Mouse (Mus musculus) E14TG2a.4 (cell line): ENCODE measurements around the gene Magi1.

Experiments
- H3K27me3 ChIP-seq: 2 replicates; pipeline ENCODE4 v1.6.1; 2014; ENCODE audit warnings: low read length, control low read depth; ENCODE audit not compliant: insufficient read depth
- H3K36me3 ChIP-seq: 2 replicates; pipeline ENCODE4 v1.6.1; 2014; ENCODE audit warnings: low read length, control low read depth; ENCODE audit not compliant: insufficient read depth
- H3K4me1 ChIP-seq: replicated peaks from 2 replicates; pipeline ENCODE4 v1.6.1; 2014; ENCODE audit warnings: low read depth, low read length, control low read depth
- H3K4me3 ChIP-seq: replicated peaks from 2 replicates; pipeline ENCODE4 v1.5.1; 2014; ENCODE audit warnings: mild to moderate bottlenecking, low read length
- H3K9me3 ChIP-seq: 2 replicates; pipeline ENCODE4 v1.6.1; 2014; ENCODE audit warnings: low read length, control low read depth
- CTCF ChIP-seq: conservative IDR thresholded peaks from 2 replicates; pipeline ENCODE4 v1.5.1; 2014; ENCODE audit warnings: low read length
- NANOG ChIP-seq: IDR thresholded peaks from 2 replicates; pipeline ENCODE4 v1.6.1; 2014; ENCODE audit warnings: borderline replicate concordance, low read length, mixed read lengths
- POU5F1 ChIP-seq: IDR thresholded peaks from 2 replicates; pipeline ENCODE4 v1.6.1; 2014; ENCODE audit warnings: low read length, borderline replicate concordance

Magi1 gene

DNA sequence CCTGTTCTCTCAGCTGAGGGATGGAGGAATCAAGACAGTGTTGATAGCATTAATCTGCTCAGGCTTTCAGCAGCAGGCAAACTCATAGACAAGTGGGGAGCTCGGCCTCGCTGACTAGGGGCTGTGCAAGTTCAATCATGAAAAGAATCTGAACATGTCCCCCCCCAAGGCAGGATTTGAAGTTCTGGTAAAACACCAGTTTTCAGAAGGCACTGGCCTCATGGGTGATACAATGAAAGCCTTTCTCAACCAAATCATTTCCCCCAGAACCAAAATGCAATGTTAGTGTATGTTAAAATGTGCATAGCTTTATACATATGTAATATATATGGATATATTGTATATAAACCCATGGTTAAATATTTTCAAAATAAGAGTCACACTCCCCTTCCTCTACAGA lies 372.3 kb downstream of the Magi1 start:
- TF ChIP-seq CTCF (no peak), NANOG (no peak), POU5F1 (no peak)
- H3K36me3 ChIP-seq, result no peaks in the 10 kb centered on the region
- H3K9me3 ChIP-seq, result no peaks in the 10 kb centered on the region
- H3K4me3 ChIP-seq, result peak overlapping the region; percentile 81
- H3K4me1 ChIP-seq, result peaks cover 49% of the 10 kb centered on the region
- H3K27me3 ChIP-seq, result no peaks in the 10 kb centered on the region

DNA sequence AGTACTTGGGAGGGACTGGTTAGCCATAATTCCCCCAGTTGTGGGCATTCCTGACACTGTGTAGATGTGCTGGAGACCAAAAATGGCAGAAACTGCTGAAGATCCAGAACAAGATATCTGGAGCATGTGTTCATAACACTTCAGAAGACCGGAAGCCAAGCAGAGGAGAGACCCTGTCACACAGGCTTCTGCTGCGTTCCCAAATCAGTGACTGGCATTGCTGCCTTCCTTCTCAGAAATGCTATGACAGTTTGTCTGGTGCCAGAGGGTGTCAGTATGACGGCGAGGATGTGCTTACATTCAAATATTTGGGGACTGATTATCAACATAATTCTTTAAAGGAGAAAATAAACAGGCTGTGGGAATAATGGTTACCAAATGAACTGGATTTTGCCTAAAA lies 373.7 kb downstream of the Magi1 start:
- Histone ChIP-seq H3K9me3 (no peaks in the 10 kb centered on the region), H3K36me3 (no peaks in the 10 kb centered on the region), H3K4me3 (no peak overlapping the region), H3K27me3 (no peaks in the 10 kb centered on the region), H3K4me1 (peaks cover 48% of the 10 kb centered on the region)
- TF ChIP-seq CTCF, result no peak
- no peak for TF ChIP-seq POU5F1
- TF ChIP-seq NANOG, result no peak

DNA sequence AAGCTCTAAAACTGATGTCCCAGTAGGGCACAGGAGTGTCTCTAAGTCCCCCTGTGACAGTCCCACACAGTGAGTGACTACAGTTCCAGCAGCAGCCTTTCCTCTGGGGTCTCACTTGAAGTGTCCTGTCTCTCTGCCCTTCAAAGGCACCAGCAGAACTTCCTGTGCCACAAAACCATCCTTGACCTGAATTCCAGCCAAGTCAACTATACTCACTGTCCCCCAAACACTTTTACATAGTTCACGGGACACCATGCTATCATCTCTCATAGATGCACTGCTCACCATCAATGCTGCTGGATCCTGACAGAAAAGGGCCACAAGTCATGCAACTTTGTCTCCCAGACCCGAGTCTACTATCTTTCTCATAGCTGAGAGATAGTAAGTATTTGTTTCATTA lies 378.7 kb downstream of the Magi1 start:
- Histone ChIP-seq H3K4me1 (peaks cover 4% of the 10 kb centered on the region), H3K36me3 (no peaks in the 10 kb centered on the region), H3K9me3 (no peaks in the 10 kb centered on the region), H3K4me3 (no peak overlapping the region), H3K27me3 (no peaks in the 10 kb centered on the region)
- TF ChIP-seq NANOG (no peak), CTCF (no peak), POU5F1 (no peak)

DNA sequence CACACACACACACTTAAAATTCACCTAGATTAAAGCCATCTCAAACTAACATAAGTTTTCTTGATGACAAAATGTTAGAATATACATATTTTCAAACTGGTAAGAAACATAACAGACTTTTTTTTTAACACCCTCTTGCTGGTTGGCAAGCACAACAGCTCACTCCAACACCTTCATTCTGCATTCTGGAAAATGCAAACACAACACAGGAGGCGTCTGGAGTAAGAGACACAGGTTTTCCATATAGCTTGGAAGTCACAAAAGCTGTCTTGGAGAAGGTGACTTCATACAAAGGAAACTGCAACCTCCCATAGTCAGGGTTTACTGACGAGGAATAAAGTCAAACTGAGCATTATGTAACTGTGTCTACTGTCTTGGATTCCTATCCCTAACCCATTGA lies 381.5 kb downstream of the Magi1 start:
- Histone ChIP-seq H3K9me3 (no peaks in the 10 kb centered on the region), H3K27me3 (no peaks in the 10 kb centered on the region), H3K4me1 (peaks cover 6% of the 10 kb centered on the region; the same call in 1 of the 2 replicates), H3K36me3 (no peaks in the 10 kb centered on the region), H3K4me3 (no peak overlapping the region)
- no peak for TF ChIP-seq POU5F1
- no peak for TF ChIP-seq CTCF
- TF ChIP-seq NANOG, result no peak

DNA sequence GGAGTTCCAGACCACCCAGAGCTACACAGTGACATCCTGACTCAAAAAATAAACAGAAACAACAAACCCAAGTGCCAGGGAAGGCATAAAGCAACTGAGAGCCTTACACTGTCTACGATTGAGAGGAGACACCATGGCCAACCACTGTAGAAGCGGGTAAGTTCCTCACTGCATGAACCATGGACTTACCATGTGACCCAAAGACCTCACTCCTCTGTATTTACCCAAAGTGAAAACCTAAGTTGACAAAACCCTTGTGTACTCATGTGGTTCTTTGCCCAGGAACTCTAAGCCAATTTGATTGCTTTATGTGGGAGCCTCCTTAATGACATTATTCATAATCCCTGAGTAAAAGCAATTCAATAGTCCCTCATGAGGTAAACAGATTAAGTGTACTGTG lies 382.3 kb downstream of the Magi1 start:
- peaks cover 7% of the 10 kb centered on the region; the same call in 1 of the 2 replicates for H3K4me1 ChIP-seq
- H3K36me3 ChIP-seq, result no peaks in the 10 kb centered on the region
- no peaks in the 10 kb centered on the region for H3K27me3 ChIP-seq
- H3K4me3 ChIP-seq, result no peak overlapping the region
- no peaks in the 10 kb centered on the region for H3K9me3 ChIP-seq
- no peak for TF ChIP-seq NANOG
- TF ChIP-seq POU5F1, result no peak
- TF ChIP-seq CTCF, result no peak

DNA sequence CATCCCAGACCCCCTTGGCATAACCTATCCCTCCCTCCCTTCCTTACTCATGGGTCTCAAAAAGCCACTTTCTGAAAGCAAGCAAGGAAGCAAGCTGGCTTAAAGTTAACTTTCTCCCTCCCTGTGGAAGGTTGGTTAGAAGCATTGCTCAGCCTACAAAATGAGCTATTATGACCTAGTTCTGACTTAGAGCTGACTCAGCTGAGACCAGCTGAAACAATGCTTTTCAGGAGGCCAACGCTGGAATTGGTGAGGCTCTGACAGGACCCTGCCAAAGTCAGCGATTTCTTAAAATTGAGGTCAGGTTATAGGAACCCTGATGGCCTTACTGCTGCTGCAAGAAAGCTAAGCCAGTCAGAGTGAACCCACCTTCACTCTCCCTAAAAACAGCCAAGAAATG lies 386.2 kb downstream of the Magi1 start:
- H3K9me3 ChIP-seq, result no peaks in the 10 kb centered on the region
- no peak for TF ChIP-seq CTCF
- no peak for TF ChIP-seq NANOG
- no peak for TF ChIP-seq POU5F1
- peaks cover 17% of the 10 kb centered on the region for H3K4me1 ChIP-seq
- no peak overlapping the region for H3K4me3 ChIP-seq
- H3K36me3 ChIP-seq, result no peaks in the 10 kb centered on the region
- no peaks in the 10 kb centered on the region for H3K27me3 ChIP-seq

DNA sequence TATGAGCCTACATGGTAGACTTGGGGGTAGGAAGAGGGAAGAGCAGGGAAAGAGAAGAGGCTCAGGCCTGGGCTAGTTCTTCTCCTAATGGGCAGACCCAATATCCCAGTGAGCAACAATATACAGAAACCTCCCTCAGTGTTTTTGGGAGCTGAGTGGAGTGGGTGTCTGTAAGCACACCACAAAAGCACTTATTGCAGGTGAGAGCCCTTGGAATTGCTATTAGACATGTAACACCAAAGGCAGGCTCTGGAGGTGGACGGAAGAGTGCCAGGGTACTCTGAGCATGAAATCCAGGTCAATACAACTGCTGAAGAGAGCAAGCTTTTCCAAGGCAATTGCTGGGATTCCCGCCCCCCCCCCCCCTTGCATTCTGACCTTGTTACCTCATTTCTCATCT lies 388.0 kb downstream of the Magi1 start:
- TF ChIP-seq POU5F1 (no peak), NANOG (no peak), CTCF (no peak)
- H3K4me1 ChIP-seq, result peaks cover 18% of the 10 kb centered on the region
- no peak overlapping the region for H3K4me3 ChIP-seq
- no peaks in the 10 kb centered on the region for H3K9me3 ChIP-seq
- H3K27me3 ChIP-seq, result no peaks in the 10 kb centered on the region
- H3K36me3 ChIP-seq, result peaks cover 9% of the 10 kb centered on the region; the same call in 1 of the 2 replicates

DNA sequence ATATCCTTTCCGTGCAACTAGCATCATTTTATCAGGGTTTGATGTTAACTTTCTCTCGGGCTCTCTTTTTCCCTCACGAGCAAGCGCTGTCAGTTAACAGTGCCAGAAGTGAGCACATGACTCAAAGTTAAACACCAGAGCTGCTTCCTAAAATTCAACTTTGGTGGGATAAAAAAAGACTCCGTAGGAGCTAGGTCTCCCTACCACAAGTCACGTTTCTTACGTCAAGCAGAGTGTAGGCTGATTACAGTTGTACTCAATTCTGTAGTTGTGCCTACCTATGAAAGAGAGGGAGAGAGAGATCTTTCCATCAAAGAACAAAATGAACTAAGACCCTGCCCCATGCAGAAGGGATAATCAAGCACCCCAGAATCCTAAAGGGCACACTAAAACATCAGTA lies 389.8 kb downstream of the Magi1 start:
- TF ChIP-seq CTCF (no peak), NANOG (no peak), POU5F1 (no peak)

DNA sequence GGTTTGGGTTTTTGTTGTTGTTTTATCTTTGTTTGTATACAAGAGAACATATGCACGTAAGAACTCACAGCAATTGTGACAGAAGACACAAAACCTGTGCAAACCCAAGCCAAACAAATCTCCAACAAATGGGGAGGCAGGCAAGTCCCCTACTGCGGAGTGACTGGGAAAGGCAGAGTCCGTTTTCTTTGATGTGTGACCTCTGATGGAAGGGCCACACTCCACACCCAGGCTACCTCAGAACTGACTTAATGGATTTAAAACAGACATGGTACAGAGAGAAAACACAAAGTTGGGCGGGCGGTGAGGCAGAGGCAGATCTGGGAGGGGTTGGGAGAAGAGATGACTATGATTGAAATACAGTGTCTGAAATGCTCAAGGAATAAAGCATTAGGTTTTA lies 390.8 kb downstream of the Magi1 start:
- H3K27me3 ChIP-seq, result no peaks in the 10 kb centered on the region
- no peak overlapping the region for H3K4me3 ChIP-seq
- H3K9me3 ChIP-seq, result no peaks in the 10 kb centered on the region
- peaks cover 14% of the 10 kb centered on the region; the same call in 1 of the 2 replicates for H3K36me3 ChIP-seq
- TF ChIP-seq NANOG (no peak), CTCF (no peak)
- H3K4me1 ChIP-seq, result peaks cover 18% of the 10 kb centered on the region

More for the DNA sequence above, 389.8 kb downstream of the Magi1 start:
- Histone ChIP-seq H3K36me3 (peaks cover 14% of the 10 kb centered on the region; the same call in 1 of the 2 replicates), H3K4me1 (peaks cover 18% of the 10 kb centered on the region), H3K27me3 (no peaks in the 10 kb centered on the region), H3K4me3 (no peak overlapping the region), H3K9me3 (no peaks in the 10 kb centered on the region)
